Mouse (Mus musculus): ENCODE measurements at regions not wholly inside any gene's neighbourhood (a gene's known extent, or its start where the extent isn't known, plus 50 kb on each side); places are given as distances from the start of the nearest gene placed in this dataset.
"Not testable (repeated sequence)": the region's sequence is repeated elsewhere in the genome, so short reads cannot be mapped to it uniquely, and the experiment has no call there.

DNA sequence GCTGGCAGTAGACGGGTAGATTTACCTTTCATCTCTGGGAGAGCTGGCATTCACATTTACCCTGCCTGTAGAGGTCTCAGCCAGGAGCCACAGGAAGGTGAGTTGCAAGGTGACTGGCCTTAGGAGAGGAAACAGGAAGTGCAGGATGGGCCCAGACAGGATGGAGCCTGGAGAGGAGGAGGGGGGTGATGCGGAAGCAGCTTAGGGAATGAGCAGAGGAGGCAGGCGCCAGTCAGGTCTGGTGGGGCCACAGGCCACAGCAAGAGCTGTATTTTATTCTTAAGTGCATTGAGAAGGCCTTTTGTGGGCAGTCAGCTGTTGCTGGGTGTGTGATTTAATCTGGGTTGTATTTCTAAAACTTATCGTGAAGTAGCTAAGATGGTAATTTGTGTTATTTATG, 108.2 kb upstream of the Nxpe4 start:
- peak; percentile 45 for DNase-seq

DNA sequence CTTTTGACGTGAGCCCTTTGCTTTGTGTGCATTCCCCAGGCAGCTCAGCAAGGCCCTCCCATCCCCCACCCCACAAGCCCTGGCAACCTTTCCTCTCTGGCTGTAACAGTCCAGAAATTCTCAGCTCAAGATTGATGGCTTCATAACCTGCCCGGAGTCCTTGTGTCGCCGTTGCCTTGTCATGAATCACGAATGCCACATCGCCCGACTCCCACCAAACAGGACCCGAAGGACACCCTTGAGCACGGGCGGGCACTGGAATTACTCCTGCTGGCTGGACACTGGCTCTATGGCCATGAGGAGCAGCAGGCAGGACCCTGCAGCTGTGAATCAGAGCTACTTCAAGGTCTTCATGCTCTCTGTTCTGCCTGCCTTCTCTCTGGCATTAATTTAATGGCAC, 106.6 kb upstream of the Nxpe4 start:
- DNase-seq, result peak; percentile 5

DNA sequence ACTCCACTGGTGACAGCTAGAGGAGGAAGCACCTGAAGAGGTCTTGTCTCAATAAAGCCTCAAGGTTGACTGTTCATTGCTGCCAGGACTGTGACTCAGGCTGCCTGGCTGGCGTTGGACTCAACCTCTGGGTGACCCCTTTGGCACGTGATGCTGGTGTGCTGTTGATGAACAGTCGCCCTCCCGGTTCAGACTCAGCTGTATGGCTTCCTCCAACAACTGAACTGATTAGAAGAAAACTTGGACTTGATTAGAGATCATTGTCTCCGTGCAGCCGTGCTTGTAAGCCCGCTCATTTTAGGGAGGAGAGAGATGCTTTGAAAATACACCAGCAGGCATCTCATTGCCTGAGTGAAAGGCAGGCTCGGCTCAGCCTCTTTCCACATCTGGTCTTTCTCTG, 103.2 kb upstream of the Nxpe4 start:
- peak; percentile 21 for DNase-seq

DNA sequence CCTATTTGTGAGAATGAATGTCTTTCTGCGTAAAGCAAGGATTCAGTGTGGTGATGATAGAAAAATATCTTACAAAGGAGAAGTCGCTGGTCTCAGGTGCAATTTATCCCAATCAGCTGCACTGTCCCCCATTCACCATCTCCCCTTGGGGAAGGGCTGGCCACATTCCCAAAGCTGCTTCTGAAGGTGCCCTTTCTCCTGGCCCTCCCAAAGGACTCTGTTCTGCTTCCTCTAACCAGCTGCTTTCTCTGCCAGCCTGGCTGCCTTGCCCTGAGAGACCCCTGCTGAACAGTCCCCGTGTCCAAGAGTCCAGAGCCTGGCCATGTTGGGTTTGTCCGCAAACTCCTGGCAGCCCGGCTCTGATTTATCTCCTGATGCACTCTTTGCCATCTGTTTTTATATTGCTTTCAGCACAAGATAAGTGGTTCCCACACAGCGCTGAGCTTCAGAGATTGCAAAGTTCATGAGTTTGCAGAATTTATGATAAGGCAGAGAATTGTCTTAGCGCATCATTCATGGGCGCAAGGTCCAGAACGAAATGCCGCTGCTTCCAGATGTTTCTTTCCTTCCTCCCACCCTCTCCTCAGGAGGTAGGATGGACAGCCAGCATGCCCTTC, 102.2 kb upstream of the Nxpe4 start:
- DNase-seq, result no peak

DNA sequence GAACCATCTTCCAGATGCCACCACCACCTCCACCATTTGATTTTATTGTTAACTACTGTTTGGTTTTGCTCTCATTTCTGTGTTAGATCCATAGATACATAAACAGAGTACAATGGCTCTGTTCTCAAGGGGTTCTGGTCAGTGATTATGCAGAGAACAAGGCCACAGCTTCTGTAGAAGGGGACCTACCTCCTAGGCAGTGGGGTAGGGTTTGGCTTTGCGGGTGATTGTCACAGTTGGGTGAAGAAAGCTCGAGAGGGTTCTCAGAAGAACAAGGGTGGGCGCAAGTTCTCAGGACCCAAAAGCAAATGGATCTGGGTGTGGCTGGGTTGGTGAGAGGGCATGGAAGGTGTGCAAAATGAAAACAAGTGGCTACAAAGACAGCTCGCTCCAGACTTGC, 100.8 kb upstream of the Nxpe4 start:
- no peak for DNase-seq

DNA sequence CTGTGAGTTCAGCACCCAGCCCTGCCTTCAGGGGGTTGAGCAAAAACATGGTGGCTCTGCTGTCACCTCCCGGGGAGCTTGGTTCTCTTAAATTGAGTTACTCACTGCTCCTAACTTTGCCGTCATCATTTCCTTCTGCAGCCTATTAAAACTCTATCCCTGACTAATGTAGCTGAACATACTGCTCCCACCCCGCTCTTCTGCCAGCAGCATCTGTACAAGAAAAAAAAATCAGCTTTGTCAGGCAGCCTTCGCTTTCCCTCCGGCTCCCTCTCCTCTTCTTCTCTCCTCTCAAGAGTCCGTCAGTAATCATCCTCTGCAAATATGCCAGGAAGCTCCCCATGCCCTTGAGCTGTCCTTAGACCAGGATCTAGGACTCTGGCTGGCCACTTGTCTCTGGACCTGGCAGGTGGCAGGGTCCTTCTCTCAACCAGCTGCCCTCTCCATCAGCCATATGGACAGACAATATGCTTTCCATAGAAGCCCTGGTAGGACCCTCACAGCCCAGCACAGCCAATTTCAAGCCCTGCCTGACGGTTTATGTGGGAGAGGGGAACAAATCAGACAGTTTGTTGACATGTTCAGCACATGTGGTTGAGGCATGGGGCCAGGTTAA, 95.0 kb upstream of the Nxpe4 start:
- DNase-seq, result no peak

DNA sequence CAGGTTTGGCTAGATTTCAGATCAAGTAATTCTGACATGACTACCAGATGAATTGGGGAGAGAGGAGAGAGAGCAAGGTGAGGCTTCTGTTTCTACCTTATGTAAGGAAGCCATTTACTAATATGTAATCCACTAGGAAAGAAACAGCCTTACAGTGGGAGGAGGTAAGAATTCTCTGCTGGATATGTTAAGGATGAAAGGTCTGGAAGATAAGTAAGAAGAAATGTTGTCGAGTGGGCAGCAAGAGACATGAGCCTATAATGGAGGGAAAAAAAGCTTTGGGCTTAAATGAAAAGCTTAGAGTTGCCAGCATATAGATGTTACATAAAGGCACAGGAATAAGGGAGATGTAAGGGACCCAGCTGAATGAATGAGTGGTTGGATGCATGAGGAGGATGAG, 89.2 kb upstream of the Nxpe4 start:
- DNase-seq, result no peak

DNA sequence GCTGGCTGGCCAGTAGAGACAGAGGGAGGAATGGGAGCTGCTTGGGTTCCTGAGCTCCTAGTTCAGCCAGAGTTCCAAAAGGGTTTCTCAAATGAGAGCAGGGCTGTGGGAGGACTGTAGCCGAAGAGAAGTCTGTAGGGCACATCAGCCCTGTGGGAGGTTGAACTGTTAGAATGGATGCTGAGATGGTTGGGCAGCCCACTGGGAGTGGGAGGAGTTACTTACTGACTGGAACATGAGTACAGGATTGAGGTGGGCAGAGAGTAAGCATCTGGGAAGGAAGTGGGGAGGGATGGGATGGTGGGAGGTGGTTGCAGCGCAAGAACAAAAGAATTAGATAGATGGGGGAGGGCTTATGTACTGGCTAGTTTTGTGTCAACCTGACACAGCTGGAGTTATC, 88.7 kb upstream of the Nxpe4 start:
- no peak for DNase-seq

DNA sequence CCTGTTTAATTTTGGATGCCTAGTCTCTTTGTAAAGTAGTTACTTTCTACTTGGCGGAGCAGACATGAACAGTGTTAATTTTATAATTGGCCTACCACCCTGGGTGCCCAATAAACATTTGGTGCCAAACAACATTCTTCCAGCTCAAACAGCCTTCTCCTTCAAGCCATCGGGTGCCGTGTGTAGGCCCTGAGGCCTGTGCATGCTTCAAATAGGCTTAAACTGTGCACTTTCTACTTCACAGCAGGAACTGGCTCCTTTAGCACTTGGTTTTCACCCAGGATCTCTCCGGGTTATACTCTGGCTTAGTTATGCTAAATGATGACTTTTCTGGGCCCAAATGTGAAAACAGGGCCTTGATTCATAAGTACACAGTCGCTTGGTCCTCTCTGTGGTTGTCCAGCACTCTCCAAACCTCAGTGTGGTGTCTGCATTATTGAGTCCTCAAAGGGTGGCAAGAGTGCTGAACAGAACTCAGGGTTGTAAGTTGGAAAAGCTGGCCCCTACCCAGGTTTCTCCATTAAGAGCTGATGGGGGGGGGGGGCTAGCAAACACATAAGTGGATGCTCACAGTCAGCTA, 86.1 kb upstream of the Nxpe4 start:
- DNase-seq, result no peak

DNA sequence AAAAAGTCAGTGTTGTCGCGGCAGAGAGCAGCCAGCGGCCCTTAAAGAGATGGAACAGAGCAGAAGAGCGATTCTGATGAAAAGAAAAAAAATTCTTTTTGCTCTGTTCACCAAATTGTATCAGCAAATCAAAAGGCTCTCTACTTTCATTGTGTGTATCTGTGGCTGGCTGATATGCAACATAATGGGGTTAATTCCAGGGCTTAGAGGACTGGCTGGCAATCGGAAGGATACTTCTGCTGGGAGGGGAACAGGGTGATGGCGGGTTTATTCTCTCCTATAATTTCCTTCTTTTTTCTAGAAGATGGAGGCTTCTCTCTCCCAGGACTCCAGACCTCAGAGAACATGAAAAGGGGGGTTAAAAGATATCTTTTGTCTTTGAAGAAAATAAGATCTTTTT, 79.4 kb upstream of the Nxpe4 start:
- no peak for DNase-seq

DNA sequence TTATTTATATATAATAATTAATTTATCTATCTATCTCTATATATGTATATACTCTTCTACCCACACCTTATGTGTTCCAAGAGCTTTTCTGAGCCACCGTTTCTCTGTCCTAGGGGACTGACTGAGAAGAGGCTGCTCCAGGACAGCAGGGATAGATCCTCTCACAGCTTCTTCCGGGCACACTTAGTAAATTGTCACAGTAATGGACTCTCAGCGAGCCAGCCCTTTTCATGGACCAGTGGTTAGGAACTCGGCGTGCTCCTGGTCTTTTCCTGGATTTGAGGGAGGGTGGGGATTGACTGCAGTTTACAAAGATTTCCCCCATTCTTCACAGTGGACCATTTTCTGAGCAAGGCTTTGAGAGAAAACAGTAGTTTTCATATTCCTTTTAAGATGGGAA, 77.6 kb upstream of the Nxpe4 start:
- not testable (repeated sequence) for DNase-seq

DNA sequence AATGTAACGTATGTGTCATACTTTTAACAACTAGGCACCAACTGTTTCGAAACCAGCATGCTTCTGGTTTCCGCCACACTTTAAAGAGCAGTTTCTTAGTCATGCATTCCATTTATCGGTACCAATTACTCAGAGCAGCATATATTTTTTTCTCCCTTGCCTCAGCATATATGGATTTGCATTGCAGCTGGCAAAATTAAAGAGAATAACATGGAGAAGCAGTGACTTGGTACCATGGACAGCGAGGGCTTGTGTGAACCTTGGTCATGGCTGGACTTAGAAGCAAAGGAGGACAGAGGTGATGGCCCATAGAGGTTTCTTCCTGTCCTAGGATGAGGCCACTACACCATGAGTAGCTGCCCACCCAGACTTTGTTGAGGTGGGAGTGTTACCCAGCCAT, 72.2 kb upstream of the Nxpe4 start:
- no peak for DNase-seq

DNA sequence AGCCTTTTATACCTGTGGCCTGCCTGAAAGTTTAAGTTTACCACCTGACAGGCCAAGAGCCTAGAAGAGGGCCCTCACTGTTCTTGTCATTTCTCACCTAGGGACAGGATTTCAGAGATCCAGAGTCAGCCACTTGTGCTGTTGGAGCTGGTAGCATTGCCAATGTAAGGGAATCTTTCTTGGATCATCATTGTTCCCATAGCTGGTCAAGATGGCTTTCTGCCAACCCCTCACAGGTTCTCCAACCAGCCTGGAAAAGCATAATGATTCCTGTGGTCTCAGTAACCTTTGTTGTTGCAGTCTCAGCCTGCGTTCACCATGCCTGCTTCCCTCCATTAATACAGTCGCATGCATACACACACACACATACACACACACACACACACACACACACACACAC, 67.1 kb upstream of the Nxpe4 start:
- no peak for DNase-seq

DNA sequence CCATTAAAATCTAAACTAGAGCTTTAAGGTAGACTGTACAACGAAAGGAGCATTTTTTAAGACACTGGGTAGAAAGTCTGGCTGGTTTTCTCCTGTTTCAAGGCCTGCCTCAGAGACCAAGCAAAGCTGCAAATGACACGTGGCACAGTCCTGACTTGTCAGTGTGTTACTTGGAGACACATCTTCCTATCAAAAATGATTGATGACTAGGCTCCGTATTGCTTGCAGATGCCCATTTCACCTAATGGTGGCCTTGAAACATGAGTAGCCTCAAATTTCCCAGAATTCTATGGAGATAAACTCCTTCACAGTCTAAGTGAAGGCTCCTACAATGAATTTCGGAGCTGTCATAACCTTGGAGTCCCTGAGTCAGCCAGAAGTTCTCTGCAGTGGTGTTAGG, 62.0 kb upstream of the Nxpe4 start:
- DNase-seq, result no peak

DNA sequence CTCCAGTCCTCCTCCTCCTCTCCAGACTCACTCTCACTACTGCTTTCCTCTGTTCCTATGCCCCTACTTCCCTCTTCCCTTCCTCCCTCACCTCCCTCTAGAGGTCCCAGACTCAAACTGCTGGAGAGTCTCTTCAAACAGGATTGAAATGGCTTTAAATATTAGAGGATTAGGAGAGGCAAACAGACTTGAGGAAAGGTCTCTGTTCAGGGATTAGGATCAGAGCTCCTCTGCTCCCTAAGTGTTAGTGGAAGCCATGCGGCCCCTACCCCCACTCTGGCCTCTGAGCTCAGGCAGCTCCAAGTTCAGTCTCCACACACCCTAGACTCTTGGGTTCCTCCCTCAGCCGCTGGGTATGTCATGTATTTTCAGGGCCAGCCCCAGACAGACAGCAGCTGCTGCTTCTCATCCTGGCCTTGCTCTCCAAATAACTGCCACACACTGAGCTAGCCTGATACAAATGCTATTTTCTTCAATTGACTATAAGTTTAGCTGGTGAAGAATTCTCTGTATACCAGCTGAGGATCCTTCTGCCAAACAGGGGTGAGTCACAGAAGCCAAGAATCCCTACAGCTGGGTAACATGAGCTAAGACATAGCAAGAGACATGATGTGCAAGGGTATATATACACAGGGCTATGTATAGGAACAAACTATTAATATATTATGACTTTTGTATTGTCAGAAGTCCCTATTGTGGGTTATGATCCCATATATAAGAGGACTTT, 55.2 kb upstream of the Nxpe4 start:
- DNase-seq, result no peak

DNA sequence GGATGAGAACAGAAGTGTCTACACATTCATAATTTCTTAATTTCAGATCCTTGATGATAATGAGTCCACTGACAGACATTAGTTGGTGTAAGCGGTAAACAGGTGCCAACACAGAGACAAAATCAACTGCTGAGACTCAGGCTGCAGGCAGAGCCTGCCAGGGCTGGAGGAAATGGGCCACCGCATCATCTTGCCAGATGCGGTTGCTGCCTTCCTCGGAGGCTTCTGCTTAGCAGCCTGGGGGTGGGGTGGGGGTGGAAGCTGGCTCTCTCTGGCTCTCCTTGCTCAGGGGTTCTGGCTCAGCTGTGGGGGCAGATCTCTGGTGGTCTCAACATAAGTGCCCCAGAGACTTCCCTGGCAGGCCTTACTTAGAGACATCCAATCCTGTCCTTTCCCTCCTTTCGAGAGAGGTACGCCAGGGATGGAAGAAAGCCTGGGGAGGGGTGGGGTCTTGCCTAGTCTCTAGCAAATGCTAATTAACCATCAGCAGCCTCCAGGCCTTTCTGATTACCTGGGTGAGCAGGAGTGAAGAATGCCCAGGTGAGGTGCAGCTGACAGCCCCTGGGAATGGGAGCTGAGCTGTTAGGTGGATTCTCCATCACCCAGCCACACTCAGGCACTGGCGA, 52.7 kb upstream of the Nxpe4 start:
- no peak for DNase-seq

DNA sequence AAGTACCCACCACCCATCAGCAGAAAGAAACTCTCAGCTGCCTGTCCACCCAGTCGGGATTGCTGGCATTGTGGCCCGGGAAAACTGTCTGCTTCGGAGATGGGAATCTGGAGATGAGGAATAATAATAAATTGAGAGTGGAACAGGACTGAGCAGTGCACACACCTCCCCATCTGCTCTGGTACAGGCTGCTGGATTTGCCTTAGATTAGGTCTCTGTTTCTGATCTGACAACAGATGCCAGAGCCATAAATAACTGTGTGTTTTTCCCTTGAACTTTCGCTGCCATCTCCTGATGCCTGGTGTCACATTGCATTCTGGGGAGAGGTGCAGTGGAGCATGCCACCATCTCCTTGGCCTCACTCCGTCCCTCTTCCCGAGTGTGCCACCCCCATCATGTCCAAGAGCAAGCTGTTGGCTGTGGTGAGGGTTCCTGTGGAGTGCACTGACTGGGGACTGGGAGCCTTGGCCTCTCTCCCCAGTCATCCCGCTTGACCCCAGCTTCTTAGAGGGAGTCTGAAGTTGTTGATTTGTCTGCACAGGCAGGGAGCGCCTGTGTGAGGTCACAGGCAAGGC, 50.4 kb upstream of the Nxpe4 start:
- DNase-seq, result no peak
